Mouse (Mus musculus) hindbrain, embryonic 15.5 days (tissue): Measurements from ENCODE around the gene Efna5. TPM values are rescaled to one million over a fixed set of nuclear protein-coding genes. Genes with fewer than 3 reads are reported as not detected.

Experiments
- ATAC-seq: fragments of 200-750 bp; cut with Nextera tagmentation; 2 replicates; pipeline ENCODE4 v1.8.0; 2017; ENCODE audit warnings: low read depth, moderate number of reproducible peaks, moderate TSS enrichment; ENCODE audit not compliant: low FRiP score
- H3K27ac ChIP-seq: fragments of 300-500 bp; sonication (generic); replicated peaks from 2 replicates; pipeline ENCODE4 v1.5.1; 2015; ENCODE audit warnings: mild to moderate bottlenecking, inconsistent platforms
- H3K27me3 ChIP-seq: fragments of 300-500 bp; sonication (generic); 2 replicates; pipeline ENCODE4 v1.6.1; 2015; ENCODE audit warnings: control low read depth, inconsistent platforms
- H3K36me3 ChIP-seq: fragments of 300-500 bp; sonication (generic); 2 replicates; pipeline ENCODE4 v1.6.1; 2015; ENCODE audit warnings: control low read depth, inconsistent platforms
- H3K4me1 ChIP-seq: fragments of 300-500 bp; sonication (generic); replicated peaks from 2 replicates; pipeline ENCODE4 v1.6.1; 2015; ENCODE audit warnings: control low read depth, inconsistent platforms
- H3K4me2 ChIP-seq: fragments of 300-500 bp; sonication (generic); 2 replicates; pipeline ENCODE4 v1.6.1; 2015; ENCODE audit warnings: moderate library complexity, mild to moderate bottlenecking, inconsistent platforms
- H3K4me3 ChIP-seq: fragments of 300-500 bp; sonication (generic); 2 replicates; pipeline ENCODE4 v1.5.1; 2015; ENCODE audit warnings: mild to moderate bottlenecking, inconsistent platforms
- H3K9ac ChIP-seq: fragments of 300-500 bp; sonication (generic); 2 replicates; pipeline ENCODE4 v1.6.1; 2015; ENCODE audit warnings: inconsistent platforms
- H3K9me3 ChIP-seq: fragments of 300-500 bp; sonication (generic); 2 replicates; pipeline ENCODE4 v1.6.1; 2016; ENCODE audit warnings: control low read depth, inconsistent platforms
- WGBS: fragments of 180-500 bp; shearing (Covaris S2); methylation state at CpG from one replicate; pipeline ENCODE4 v1.1.7; 2015; 5-methylcytosine and 5-hydroxymethylcytosine counted together
- polyA plus RNA-seq: library from polyadenylated mRNA; unstranded; fragments of >200 nt; fragmentation: Nextera tagmentation; extraction: Ambion mirVana; gene quantifications from 2 replicates; pipeline ENCODE4 v1.2.1, GENCODE M21; 2015

Efna5 gene
- polyA plus RNA-seq, 1 experiment from 2014 or later = 38.5 TPM

GRCm38 (mm10) chr17:62735943-62736342 lies 145.2 kb downstream of the Efna5 start:
- ATAC-seq = 0 out of 2 replicates have a peak, but pooled peaks have one; percentile 49
- Histone ChIP-seq H3K4me2 (no peak overlapping the region), H3K9me3 (no peaks in the 10 kb centered on the region), H3K36me3 (no peaks in the 10 kb centered on the region), H3K4me3 (no peak overlapping the region), H3K9ac (no peak overlapping the region), H3K4me1 (peaks cover 28% of the 10 kb centered on the region), H3K27me3 (no peaks in the 10 kb centered on the region), H3K27ac (no peak overlapping the region)
- 12% methylated on average over 11 of the region's 11 CpGs for WGBS

- Histone ChIP-seq H3K4me3 (no peak overlapping the region), H3K9ac (no peak overlapping the region), H3K4me1 (peaks cover 30% of the 10 kb centered on the region), H3K36me3 (no peaks in the 10 kb centered on the region), H3K9me3 (no peaks in the 10 kb centered on the region), H3K27ac (no peak overlapping the region), H3K4me2 (0 out of 2 replicates have a peak overlapping the region, but pooled peaks have one; percentile 7), H3K27me3 (no peaks in the 10 kb centered on the region)
- no peak for ATAC-seq
- 13% methylated on average over 10 of the region's 10 CpGs for WGBS
Observed at GRCm38 (mm10) chr17:62734901-62735300, 146.2 kb downstream of the Efna5 start.

DNA sequence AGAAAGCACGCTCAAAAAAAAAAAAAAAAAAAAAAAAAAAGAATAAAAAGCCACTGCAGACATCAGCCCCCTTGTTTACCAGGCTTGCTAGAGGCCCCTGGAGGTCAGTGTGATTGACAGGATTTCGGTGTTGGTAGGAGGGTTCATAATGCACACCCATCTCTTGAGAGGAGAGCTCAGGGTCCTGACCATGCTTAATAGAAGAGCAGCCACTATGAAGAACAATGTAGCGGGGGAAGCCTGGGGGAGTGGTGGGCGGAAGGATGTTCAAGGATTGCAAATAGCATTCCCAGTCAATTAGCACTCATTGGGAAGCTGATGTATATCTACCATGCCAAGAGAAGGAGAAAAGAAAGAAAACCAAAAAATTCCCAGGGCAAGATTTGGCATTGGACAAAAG lies 147.1 kb downstream of the Efna5 start:
- Histone ChIP-seq H3K27me3 (no peaks in the 10 kb centered on the region), H3K27ac (no peak overlapping the region), H3K9ac (no peak overlapping the region), H3K9me3 (no peaks in the 10 kb centered on the region), H3K4me3 (no peak overlapping the region), H3K36me3 (no peaks in the 10 kb centered on the region), H3K4me2 (no peak overlapping the region), H3K4me1 (peaks cover 35% of the 10 kb centered on the region)
- 29% methylated on average over 4 of the region's 4 CpGs for WGBS
- no peak for ATAC-seq

DNA sequence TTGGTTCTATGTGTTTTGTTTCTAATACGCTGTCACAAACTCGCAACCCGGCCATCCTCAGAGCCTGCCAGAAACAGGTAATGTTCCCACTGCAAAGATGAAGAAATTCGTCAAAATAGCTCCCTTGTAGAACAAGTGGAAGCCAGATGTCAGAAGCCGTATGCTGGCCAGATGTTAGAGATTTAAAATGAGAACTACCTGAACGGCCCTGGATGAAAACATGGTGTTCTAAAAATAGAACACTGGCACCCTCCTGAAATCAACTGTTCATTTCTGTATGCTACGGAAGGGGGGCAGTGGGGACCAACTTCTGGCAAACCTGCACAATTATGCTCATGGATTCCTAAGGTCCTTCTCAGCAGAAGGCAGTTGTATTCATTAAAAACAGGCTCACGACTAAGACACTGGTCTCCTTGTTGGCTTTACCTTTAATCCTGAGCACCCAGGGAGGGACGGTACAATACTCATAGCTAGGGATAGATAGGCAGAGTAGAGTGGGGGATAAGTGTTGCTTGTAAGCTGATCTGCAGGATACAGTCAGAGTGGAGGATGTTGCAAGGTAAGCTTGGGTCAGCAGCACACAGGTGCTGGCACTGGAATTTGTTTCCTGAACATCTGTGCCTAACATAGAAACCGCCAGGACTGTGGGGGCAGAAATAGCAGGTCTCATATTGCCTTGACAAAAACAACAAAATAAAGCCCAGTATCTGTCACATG lies 151.2 kb downstream of the Efna5 start:
- no peak for ATAC-seq
- no peaks in the 10 kb centered on the region for H3K36me3 ChIP-seq
- H3K9ac ChIP-seq = no peak overlapping the region
- H3K9me3 ChIP-seq = no peaks in the 10 kb centered on the region
- H3K4me1 ChIP-seq = peaks cover 29% of the 10 kb centered on the region
- H3K4me3 ChIP-seq = no peak overlapping the region
- H3K27ac ChIP-seq = no peak overlapping the region
- H3K27me3 ChIP-seq = no peaks in the 10 kb centered on the region
- WGBS = 71% methylated on average over 10 of the region's 10 CpGs
- no peak overlapping the region for H3K4me2 ChIP-seq

DNA sequence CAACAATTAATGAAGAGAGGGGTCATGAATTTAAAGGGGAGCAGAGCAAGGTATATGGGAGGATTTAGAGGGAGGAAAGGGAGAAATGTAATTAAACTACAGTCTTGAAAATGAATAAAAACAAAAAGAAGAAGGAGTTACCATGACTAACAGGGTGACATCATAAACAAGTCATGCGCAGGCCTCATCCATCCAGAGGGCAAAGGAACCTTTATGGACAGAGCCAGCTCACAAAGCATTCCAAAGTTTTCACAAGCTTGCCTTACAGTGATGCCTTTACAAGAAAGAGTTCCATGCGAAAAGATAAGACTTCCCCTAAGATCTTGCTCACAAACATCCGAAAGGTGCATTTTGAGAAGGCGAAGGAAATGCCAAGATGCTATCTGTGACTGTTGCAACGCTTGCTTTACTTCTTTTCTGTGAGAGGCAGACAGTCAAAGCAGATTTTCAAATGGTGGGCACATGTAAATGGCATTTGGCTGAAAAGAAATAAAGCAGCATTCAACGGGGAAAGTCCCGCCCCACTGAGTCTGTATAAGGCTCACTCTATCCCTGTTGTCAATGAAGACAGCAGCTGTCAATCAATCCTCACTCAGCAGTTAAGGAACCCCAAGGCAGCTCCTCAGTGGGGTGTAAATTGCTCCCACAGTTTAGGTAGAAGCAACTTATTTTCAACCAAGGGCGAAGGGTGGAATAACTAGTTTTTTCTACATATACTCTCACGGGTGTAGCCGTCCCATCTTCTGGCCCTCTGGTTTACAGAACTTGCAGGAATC lies 152.8 kb downstream of the Efna5 start:
- H3K4me3 ChIP-seq = no peak overlapping the region
- no peak overlapping the region for H3K27ac ChIP-seq
- 36% methylated on average over 10 of the region's 10 CpGs for WGBS

DNA sequence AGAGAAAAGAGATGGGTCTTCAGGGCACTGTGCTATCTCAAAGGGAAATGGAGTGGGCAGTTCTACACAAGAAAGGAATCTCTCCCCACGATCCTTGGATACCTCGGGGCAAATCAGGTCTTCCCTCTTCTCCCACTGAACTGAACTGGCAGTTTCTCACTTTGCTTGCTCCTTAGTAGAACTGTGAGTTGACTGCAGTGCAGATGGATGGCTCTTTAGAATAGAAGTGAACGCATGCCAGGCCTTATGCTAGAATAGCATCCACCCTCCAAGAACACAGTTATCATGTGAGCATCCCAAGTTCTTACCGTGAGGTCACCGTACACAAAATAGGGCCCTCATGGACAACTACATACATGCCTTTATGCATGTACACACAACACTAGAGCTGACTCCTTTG lies 155.0 kb downstream of the Efna5 start:
- ATAC-seq = no peak
- WGBS = 80% methylated on average over 5 of the region's 5 CpGs
- Histone ChIP-seq H3K4me2 (no peak overlapping the region), H3K9me3 (no peaks in the 10 kb centered on the region), H3K9ac (no peak overlapping the region), H3K27ac (no peak overlapping the region), H3K36me3 (no peaks in the 10 kb centered on the region), H3K4me1 (peaks cover 16% of the 10 kb centered on the region), H3K4me3 (no peak overlapping the region), H3K27me3 (no peaks in the 10 kb centered on the region)

More for the DNA sequence above, 152.8 kb downstream of the Efna5 start:
- peaks cover 16% of the 10 kb centered on the region for H3K4me1 ChIP-seq
- H3K27me3 ChIP-seq = no peaks in the 10 kb centered on the region
- no peaks in the 10 kb centered on the region for H3K36me3 ChIP-seq
- H3K9me3 ChIP-seq = no peaks in the 10 kb centered on the region
- H3K9ac ChIP-seq = no peak overlapping the region
- no peak overlapping the region for H3K4me2 ChIP-seq
- no peak for ATAC-seq

- Histone ChIP-seq H3K4me2 (no peak overlapping the region), H3K9ac (no peak overlapping the region), H3K4me3 (no peak overlapping the region), H3K36me3 (no peaks in the 10 kb centered on the region), H3K9me3 (no peaks in the 10 kb centered on the region), H3K4me1 (0 out of 2 replicates have a peak, but pooled peaks cover 5% of the 10 kb centered on the region), H3K27ac (no peak overlapping the region), H3K27me3 (no peaks in the 10 kb centered on the region)
- 87% methylated on average over 5 of the region's 5 CpGs for WGBS
- no peak for ATAC-seq
Observed at GRCm38 (mm10) chr17:62722962-62723361, 158.2 kb downstream of the Efna5 start.

DNA sequence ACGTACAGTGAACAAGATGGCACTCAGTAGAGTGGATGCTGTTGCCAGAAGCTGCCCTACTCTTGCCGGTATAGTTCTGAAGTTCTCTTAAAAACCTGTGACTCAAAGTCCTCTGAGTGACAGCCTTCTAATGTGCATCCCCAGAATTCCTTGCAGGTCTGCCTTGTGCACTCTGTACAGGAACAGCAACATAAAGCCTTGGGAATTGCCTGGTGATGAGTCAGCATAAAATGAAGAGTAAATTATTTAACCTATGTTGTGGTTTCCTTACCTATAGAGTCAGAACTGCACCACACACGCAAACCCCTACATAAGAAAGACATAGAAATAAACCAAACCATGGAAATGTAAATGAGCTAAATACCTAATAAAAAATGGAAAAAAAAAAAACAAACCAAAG lies 159.5 kb downstream of the Efna5 start:
- Histone ChIP-seq H3K27me3 (no peaks in the 10 kb centered on the region), H3K9ac (no peak overlapping the region), H3K9me3 (no peaks in the 10 kb centered on the region), H3K4me2 (no peak overlapping the region), H3K36me3 (no peaks in the 10 kb centered on the region), H3K4me1 (peaks cover 16% of the 10 kb centered on the region; the same call in 1 of the 2 replicates), H3K27ac (no peak overlapping the region), H3K4me3 (no peak overlapping the region)
- 92% methylated on average over 3 of the region's 3 CpGs for WGBS
- no peak for ATAC-seq

DNA sequence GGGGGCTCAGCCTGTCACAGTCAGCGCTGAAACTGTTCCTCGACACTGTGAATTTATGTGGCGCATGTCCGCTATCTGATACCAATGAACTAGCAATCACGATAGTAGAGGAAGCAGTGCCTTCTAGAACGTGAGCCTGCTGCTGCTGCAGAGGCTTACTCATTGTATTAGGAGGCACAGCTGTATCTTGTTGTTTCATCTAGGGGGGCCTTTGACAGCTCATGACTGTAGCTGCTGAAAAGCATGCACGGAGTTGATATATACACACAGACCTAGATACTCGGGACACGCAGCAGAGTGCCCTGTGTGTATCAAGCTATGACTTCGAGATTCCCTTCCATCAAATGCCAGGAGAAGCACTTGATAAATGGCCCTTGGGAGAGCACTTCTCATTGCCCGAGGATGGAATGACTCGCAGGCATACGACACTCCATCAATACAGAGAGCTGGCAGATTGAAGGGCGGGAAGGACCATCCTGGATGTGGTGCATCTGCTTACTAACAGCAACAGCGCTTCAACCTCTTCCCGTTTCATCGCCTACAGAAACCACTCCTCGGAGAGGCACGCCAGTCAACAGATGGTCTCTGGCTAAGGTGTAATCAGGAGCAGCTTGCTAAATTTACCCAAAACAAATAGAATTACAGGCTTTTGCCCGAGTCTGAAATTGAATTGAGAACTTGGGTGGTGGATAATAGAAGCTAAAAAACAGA lies 160.2 kb downstream of the Efna5 start:
- Histone ChIP-seq H3K4me3 (no peak overlapping the region), H3K27me3 (no peaks in the 10 kb centered on the region), H3K4me2 (peak overlapping the region; percentile 12), H3K27ac (no peak overlapping the region), H3K4me1 (peaks cover 16% of the 10 kb centered on the region; the same call in 1 of the 2 replicates), H3K9ac (no peak overlapping the region), H3K9me3 (no peaks in the 10 kb centered on the region), H3K36me3 (no peaks in the 10 kb centered on the region)
- 62% methylated on average over 20 of the region's 20 CpGs for WGBS
- peak; percentile 61; the same call in 1 of the 2 replicates for ATAC-seq

GRCm38 (mm10) chr17:62717426-62718131 lies 163.5 kb downstream of the Efna5 start:
- Histone ChIP-seq H3K36me3 (no peaks in the 10 kb centered on the region), H3K27ac (no peak overlapping the region), H3K27me3 (no peaks in the 10 kb centered on the region), H3K9me3 (no peaks in the 10 kb centered on the region), H3K4me1 (peaks cover 16% of the 10 kb centered on the region; the same call in 1 of the 2 replicates), H3K4me3 (no peak overlapping the region), H3K9ac (no peak overlapping the region), H3K4me2 (0 out of 2 replicates have a peak overlapping the region, but pooled peaks have one; percentile 2)
- ATAC-seq = 0 out of 2 replicates have a peak, but pooled peaks have one; percentile 57
- WGBS = 31% methylated on average over 12 of the region's 12 CpGs

- Histone ChIP-seq H3K36me3 (no peaks in the 10 kb centered on the region), H3K9ac (no peak overlapping the region), H3K4me1 (peaks cover 11% of the 10 kb centered on the region; the same call in 1 of the 2 replicates), H3K4me2 (no peak overlapping the region), H3K4me3 (no peak overlapping the region), H3K27ac (no peak overlapping the region), H3K27me3 (no peaks in the 10 kb centered on the region), H3K9me3 (no peaks in the 10 kb centered on the region)
- 96% methylated on average over 3 of the region's 3 CpGs for WGBS
- ATAC-seq = no peak
Observed at GRCm38 (mm10) chr17:62713455-62713854, 167.7 kb downstream of the Efna5 start.
